Mouse (Mus musculus) heart, embryonic 16.5 days (tissue): ENCODE measurements around the gene Magea5. TPM values are rescaled to one million over a fixed set of nuclear protein-coding genes. Genes with fewer than 3 reads are reported as not detected.
"Not testable (repeated sequence)": the region's sequence is repeated elsewhere in the genome, so short reads cannot be mapped to it uniquely, and the experiment has no call there.

Source experiments
- ATAC-seq: fragments of 200-750 bp; cut with Nextera tagmentation; replicated peaks from 2 replicates; pipeline ENCODE4 v1.8.0; 2017; ENCODE audit warnings: moderate number of reproducible peaks; ENCODE audit not compliant: insufficient read depth, low FRiP score; ENCODE audit errors: extremely low read depth
- H3K27ac ChIP-seq: fragments of 300-500 bp; sonication (generic); 2 replicates; pipeline ENCODE4 v1.5.1; 2014; ENCODE audit warnings: mild to moderate bottlenecking, low read length, control low read depth, moderate library complexity
- H3K27me3 ChIP-seq: fragments of 300-500 bp; sonication (generic); 2 replicates; pipeline ENCODE4 v1.6.1; 2014; ENCODE audit warnings: low read length, mixed read lengths; ENCODE audit not compliant: control insufficient read depth, insufficient read depth
- H3K36me3 ChIP-seq: fragments of 300-500 bp; sonication (generic); 2 replicates; pipeline ENCODE4 v1.6.1; 2014; ENCODE audit not compliant: control insufficient read depth, insufficient read depth
- H3K4me1 ChIP-seq: fragments of 300-500 bp; sonication (generic); 2 replicates; pipeline ENCODE4 v1.6.1; 2014; ENCODE audit warnings: low read length, mixed read lengths; ENCODE audit not compliant: control insufficient read depth, insufficient read depth
- H3K4me2 ChIP-seq: fragments of 300-500 bp; sonication (generic); 2 replicates; pipeline ENCODE4 v1.6.1; 2014; ENCODE audit warnings: low read depth, mild to moderate bottlenecking, control low read depth, low read length
- H3K4me3 ChIP-seq: fragments of 300-500 bp; sonication (generic); 2 replicates; pipeline ENCODE4 v1.5.1; 2014; ENCODE audit warnings: mild to moderate bottlenecking, control low read depth, low read length
- H3K9ac ChIP-seq: fragments of 300-500 bp; sonication (generic); 2 replicates; pipeline ENCODE4 v1.6.1; 2014; ENCODE audit warnings: low read length, control low read depth
- H3K9me3 ChIP-seq: fragments of 300-500 bp; sonication (generic); replicated peaks from 2 replicates; pipeline ENCODE4 v1.6.1; 2016; ENCODE audit warnings: low read length; ENCODE audit not compliant: control insufficient read depth
- WGBS: fragments of 180-500 bp; shearing (Covaris S2); extraction: QIAGEN DNeasy Blood & Tissue Kit; methylation state at CpG from one replicate; pipeline ENCODE4 v1.1.7; 2014; 5-methylcytosine and 5-hydroxymethylcytosine counted together
- polyA plus RNA-seq: library from polyadenylated mRNA; unstranded; fragments of >200 nt; fragmentation: Nextera tagmentation; extraction: Ambion mirVana; gene quantifications from 2 replicates; pipeline ENCODE4 v1.2.1, GENCODE M21; 2015

Magea5 gene
- polyA plus RNA-seq = not detected in 2 replicates

GRCm38 (mm10) chrX:155063045-155063444, at the start of gene Magea5:
Gene Magea5, minus strand, starts transcription at chrX:155063145.
- H3K4me2 ChIP-seq = not testable (repeated sequence)

DNA sequence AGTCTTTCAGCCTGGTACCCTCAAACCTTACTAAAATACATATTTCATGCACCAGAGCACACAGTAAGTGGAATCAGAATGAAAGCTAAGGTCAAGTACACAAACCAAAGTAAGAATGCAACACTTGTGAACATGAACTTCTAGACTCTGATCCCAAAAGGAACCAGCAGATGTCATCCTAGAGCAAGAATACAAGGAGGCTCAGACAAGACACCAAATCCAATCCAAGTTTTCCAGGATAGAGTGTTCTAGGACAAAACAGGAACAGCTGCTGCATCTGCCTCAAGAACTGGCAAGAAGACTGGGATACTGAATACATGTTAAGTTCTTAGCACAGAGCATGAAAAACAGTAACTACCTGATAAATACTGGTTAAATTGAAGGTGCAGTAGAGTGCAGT, 35.1 kb upstream of the Magea5 start:
- no peaks in the 10 kb centered on the region for H3K4me1 ChIP-seq
- ATAC-seq = no peak
- H3K27ac ChIP-seq = no peak overlapping the region
- H3K4me2 ChIP-seq = no peak overlapping the region
- no peaks in the 10 kb centered on the region for H3K36me3 ChIP-seq
- H3K27me3 ChIP-seq = no peaks in the 10 kb centered on the region
- H3K9ac ChIP-seq = no peak overlapping the region
- H3K4me3 ChIP-seq = no peak overlapping the region
- no peaks in the 10 kb centered on the region; the same call in 1 of the 2 replicates for H3K9me3 ChIP-seq

More at GRCm38 (mm10) chrX:155063045-155063444, at the start of gene Magea5:
- H3K4me3 ChIP-seq, H3K4me1 ChIP-seq, H3K27ac ChIP-seq, H3K27me3 ChIP-seq, H3K36me3 ChIP-seq, ATAC-seq, H3K9me3 ChIP-seq, H3K9ac ChIP-seq: not testable (repeated sequence)
- WGBS = 84% methylated on average over 13 of the region's 16 CpGs

- not testable (repeated sequence) for H3K4me3 ChIP-seq, H3K9ac ChIP-seq
- WGBS = 76% methylated on average over 2 of the region's 4 CpGs
Observed at GRCm38 (mm10) chrX:155093566-155093965, 30.6 kb upstream of the Magea5 start, which contains the start of gene Magea2. Gene Magea2, minus strand, starts transcription at chrX:155093666.

GRCm38 (mm10) chrX:155089693-155090092, 26.7 kb upstream of the Magea5 start, which contains the start of gene Magea1:
Gene Magea1, minus strand, starts transcription at chrX:155089793.
- WGBS = 100% methylated on average over 1 of the region's 2 CpGs

More at GRCm38 (mm10) chrX:155093566-155093965, 30.6 kb upstream of the Magea5 start, which contains the start of gene Magea2:
- H3K36me3 ChIP-seq, ATAC-seq, H3K27me3 ChIP-seq, H3K4me1 ChIP-seq, H3K9me3 ChIP-seq, H3K27ac ChIP-seq, H3K4me2 ChIP-seq: not testable (repeated sequence)

More at GRCm38 (mm10) chrX:155089693-155090092, 26.7 kb upstream of the Magea5 start, which contains the start of gene Magea1:
- ATAC-seq, H3K36me3 ChIP-seq, H3K4me3 ChIP-seq, H3K27ac ChIP-seq, H3K27me3 ChIP-seq, H3K9me3 ChIP-seq, H3K4me1 ChIP-seq, H3K4me2 ChIP-seq, H3K9ac ChIP-seq: not testable (repeated sequence)

Other genes with a start within 250 kb of the Magea5 start
- not detected in 2 replicates for gene Cldn34b1, start 172.9 kb downstream of the Magea5 start, polyA plus RNA-seq
- gene Magea6, start 127.2 kb downstream of the Magea5 start, polyA plus RNA-seq = not detected in 2 replicates
- gene Magea3, start 113.6 kb downstream of the Magea5 start, polyA plus RNA-seq = not detected in 2 replicates
- gene Magea8, start 67.3 kb downstream of the Magea5 start, polyA plus RNA-seq = not detected in 2 replicates
- gene Magea1, start 26.6 kb upstream of the Magea5 start, polyA plus RNA-seq = not detected in 2 replicates
- gene Magea2, start 30.5 kb upstream of the Magea5 start, polyA plus RNA-seq = not detected in 2 replicates
- not detected in 2 replicates for gene Cldn34b2, start 65.3 kb upstream of the Magea5 start, polyA plus RNA-seq
- gene Sat1, start 153.3 kb upstream of the Magea5 start, polyA plus RNA-seq = 118 and 124 TPM in 2 replicates
- gene Acot9, start 199.3 kb upstream of the Magea5 start, polyA plus RNA-seq = 42.0 and 42.5 TPM in 2 replicates